Mouse (Mus musculus): ENCODE data around the gene Crym.

Crym gene

GRCm38 (mm10) chr7:120163581-120164251 lies 38.2 kb downstream of the Crym start:
- ATAC-seq (ENCODE audit: low TSS enrichment): no peak

GRCm38 (mm10) chr7:120158121-120158613 lies 43.7 kb downstream of the Crym start:
- ATAC-seq (ENCODE audit: low TSS enrichment): no peak

GRCm38 (mm10) chr7:120157575-120158061 lies 44.3 kb downstream of the Crym start:
- ATAC-seq (ENCODE audit: low TSS enrichment): peak; percentile 27; the same call in 1 of the 2 replicates

GRCm38 (mm10) chr7:120156841-120157409 lies 45.0 kb downstream of the Crym start:
- ATAC-seq (ENCODE audit: low TSS enrichment): peak; percentile 84

- ATAC-seq (ENCODE audit: low TSS enrichment): no peak
These were observed 51.0 kb downstream of the Crym start for GRCm38 (mm10) chr7:120150898-120151297.

GRCm38 (mm10) chr7:120150257-120150656 lies 51.7 kb downstream of the Crym start:
- ATAC-seq (ENCODE audit: low TSS enrichment): no peak

GRCm38 (mm10) chr7:120145191-120145590 lies 56.7 kb downstream of the Crym start, which contains the start of gene Zp2:
Gene Zp2 (minus strand): TSS chr7:120145291.
- ATAC-seq (ENCODE audit: low TSS enrichment): no peak

GRCm38 (mm10) chr7:120142743-120143142 lies 59.2 kb downstream of the Crym start:
- no peak for ATAC-seq (ENCODE audit: low TSS enrichment)
